Mouse (Mus musculus) hindbrain, postnatal 0 days (tissue): ENCODE data around the gene Best3. TPM values are rescaled to one million over a fixed set of nuclear protein-coding genes. Genes with fewer than 3 reads are reported as not detected.
"Not testable (repeated sequence)": the region's sequence is repeated elsewhere in the genome, so short reads cannot be mapped to it uniquely, and the experiment has no call there.

Experiments used
- ATAC-seq: fragments of 200-750 bp; cut with Nextera tagmentation; 2 replicates; pipeline ENCODE4 v1.8.0; 2017; ENCODE audit warnings: mild to moderate bottlenecking, moderate TSS enrichment, moderate library complexity
- DNase-seq: peaks from one replicate; pipeline ENCODE4 v3.0.0-alpha.2; 2015; ENCODE audit warnings: low spot score
- H3K27ac ChIP-seq: fragments of 300-500 bp; sonication (generic); 2 replicates; pipeline ENCODE4 v1.5.1; 2014; ENCODE audit warnings: mild to moderate bottlenecking
- H3K27me3 ChIP-seq: fragments of 300-500 bp; sonication (generic); 2 replicates; pipeline ENCODE4 v1.6.1; 2014; ENCODE audit warnings: low read length, mixed read lengths; ENCODE audit not compliant: insufficient read depth
- H3K36me3 ChIP-seq: fragments of 300-500 bp; sonication (generic); 2 replicates; pipeline ENCODE4 v1.6.1; 2014; ENCODE audit warnings: low read length, mixed read lengths; ENCODE audit not compliant: insufficient read depth
- H3K4me1 ChIP-seq: fragments of 300-500 bp; sonication (generic); 2 replicates; pipeline ENCODE4 v1.6.1; 2014; ENCODE audit warnings: antibody characterized with exemption, low read length, mixed read lengths; ENCODE audit not compliant: insufficient read depth
- H3K4me2 ChIP-seq: fragments of 300-500 bp; sonication (generic); 2 replicates; pipeline ENCODE4 v1.6.1; 2014; ENCODE audit warnings: low read depth, mild to moderate bottlenecking, low read length, moderate library complexity, mixed read lengths
- H3K4me3 ChIP-seq: fragments of 300-500 bp; sonication (generic); 2 replicates; pipeline ENCODE4 v1.5.1; 2014; ENCODE audit warnings: low read length
- H3K9ac ChIP-seq: fragments of 300-500 bp; sonication (generic); replicated peaks from 2 replicates; pipeline ENCODE4 v1.6.1; 2014; ENCODE audit warnings: mild to moderate bottlenecking, low read length, moderate library complexity, mixed read lengths
- H3K9me3 ChIP-seq: fragments of 300-500 bp; sonication (generic); 2 replicates; pipeline ENCODE4 v1.6.1; 2016; ENCODE audit warnings: low read length, mixed read lengths
- CTCF ChIP-seq: IDR thresholded peaks from 2 replicates; pipeline ENCODE4 v1.5.1; 2016; ENCODE audit warnings: antibody characterized with exemption, control low read depth, low read depth
- WGBS: fragments of 180-500 bp; shearing (Covaris S2); extraction: QIAGEN DNeasy Blood & Tissue Kit; methylation state at CpG from one replicate; pipeline ENCODE4 v1.1.7; 2014; 5-methylcytosine and 5-hydroxymethylcytosine counted together
- polyA plus RNA-seq: library from polyadenylated mRNA; unstranded; fragments of >200 nt; fragmentation: Nextera tagmentation; extraction: Ambion mirVana; gene quantifications from 2 replicates; pipeline ENCODE4 v1.2.1, GENCODE M21; 2015
- total RNA-seq: library from RNA; depleted of rRNA; stranded (reverse); fragments of >200 nt; gene quantifications from 2 replicates; pipeline ENCODE4 v1.2.3, GENCODE M21; 2014

Best3 gene
- total and polyA plus RNA-seq, 2 experiments from 2014 or later, result 0.05 to 0.15 TPM

- H3K27me3 ChIP-seq, result no peaks in the 10 kb centered on the region
- H3K36me3 ChIP-seq, result no peaks in the 10 kb centered on the region
- no peaks in the 10 kb centered on the region for H3K9me3 ChIP-seq
- DNase-seq, result no peak
- H3K4me2 ChIP-seq, result no peak overlapping the region
- no peak overlapping the region for H3K4me3 ChIP-seq
- H3K27ac ChIP-seq, result no peak overlapping the region
- no peaks in the 10 kb centered on the region for H3K4me1 ChIP-seq
- no peak for TF ChIP-seq CTCF
- H3K9ac ChIP-seq, result no peak overlapping the region
- WGBS, result 24% methylated on average over 21 of the region's 21 CpGs
- 0 out of 2 replicates have a peak, but pooled peaks have one; percentile 43 for ATAC-seq
These were observed 35.1 kb downstream of the Best3 start for GRCm38 (mm10) chr10:117021020-117021754.

DNA sequence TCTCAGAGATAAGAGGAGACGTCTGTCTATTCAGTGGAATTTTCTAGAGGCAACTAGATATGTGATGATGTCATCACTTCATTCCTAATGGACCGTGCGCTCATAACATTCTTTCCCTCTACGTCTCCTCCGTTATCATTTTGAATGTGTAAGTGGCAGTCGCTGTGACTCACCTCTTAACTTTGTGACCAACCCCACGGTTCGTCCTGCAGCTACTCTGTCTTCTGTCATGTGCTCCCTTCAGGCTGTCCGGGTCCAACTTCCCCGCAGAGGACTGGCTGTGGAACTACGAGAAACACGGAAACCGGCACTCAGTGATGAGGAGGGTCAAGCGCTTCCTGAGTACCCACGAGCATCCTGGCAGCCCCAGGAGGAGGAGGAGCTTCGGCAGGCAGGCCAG is 37.6 kb downstream of the Best3 start:
- Histone ChIP-seq H3K36me3 (no peaks in the 10 kb centered on the region), H3K4me2 (0 out of 2 replicates have a peak overlapping the region, but pooled peaks have one; percentile 10), H3K9ac (no peak overlapping the region), H3K4me1 (no peaks in the 10 kb centered on the region), H3K9me3 (no peaks in the 10 kb centered on the region), H3K27ac (no peak overlapping the region), H3K4me3 (no peak overlapping the region), H3K27me3 (no peaks in the 10 kb centered on the region)
- no peak for TF ChIP-seq CTCF
- no peak for DNase-seq
- WGBS, result 67% methylated on average over 16 of the region's 16 CpGs
- ATAC-seq, result no peak

DNA sequence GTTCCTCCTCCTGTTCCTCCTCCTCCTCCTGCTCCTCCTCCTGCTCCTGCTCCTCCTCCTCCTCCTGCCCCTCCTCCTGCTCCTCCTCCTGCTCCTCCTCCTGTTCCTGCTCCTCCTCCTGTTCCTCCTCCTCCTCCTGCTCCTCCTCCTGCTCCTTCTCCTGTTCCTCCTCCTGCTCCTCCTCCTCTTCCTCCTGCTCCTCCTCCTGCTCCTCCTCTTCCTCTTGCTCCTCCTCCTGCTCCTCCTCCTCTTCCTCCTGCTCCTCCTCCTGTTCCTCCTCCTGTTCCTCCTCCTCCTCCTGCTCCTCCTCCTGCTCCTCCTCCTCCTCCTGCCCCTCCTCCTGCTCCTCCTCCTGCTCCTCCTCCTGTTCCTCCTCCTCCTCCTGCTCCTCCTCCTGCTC is 39.7 kb downstream of the Best3 start:
- not testable (repeated sequence) for H3K4me2 ChIP-seq, ATAC-seq

DNA sequence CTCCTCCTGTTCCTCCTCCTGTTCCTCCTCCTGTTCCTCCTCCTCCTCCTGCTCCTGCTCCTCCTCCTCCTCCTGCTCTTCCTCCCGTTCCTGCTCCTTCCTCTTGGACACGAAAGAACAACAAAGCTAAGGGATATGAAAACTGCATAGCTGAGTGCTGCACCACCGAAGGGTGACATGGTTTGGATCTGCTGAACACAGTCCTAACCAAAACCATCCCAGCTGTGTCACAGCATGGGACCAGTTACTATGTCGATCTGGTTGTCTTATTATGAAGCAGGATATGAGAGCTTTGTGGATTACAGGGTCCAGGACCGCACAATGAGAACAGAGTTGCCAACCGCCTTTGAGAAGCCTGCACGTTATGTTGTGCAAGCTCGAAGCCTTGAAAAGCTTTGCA is 40.1 kb downstream of the Best3 start:
- no peak overlapping the region for H3K4me2 ChIP-seq
- H3K27me3 ChIP-seq, result no peaks in the 10 kb centered on the region
- no peak for TF ChIP-seq CTCF
- H3K9ac ChIP-seq, result no peak overlapping the region
- H3K36me3 ChIP-seq, result no peaks in the 10 kb centered on the region
- DNase-seq (no peak), ATAC-seq (no peak)
- no peaks in the 10 kb centered on the region for H3K4me1 ChIP-seq
- no peaks in the 10 kb centered on the region for H3K9me3 ChIP-seq
- no peak overlapping the region for H3K4me3 ChIP-seq
- 81% methylated on average over 8 of the region's 8 CpGs for WGBS
- H3K27ac ChIP-seq, result no peak overlapping the region

More for the DNA sequence above, 39.7 kb downstream of the Best3 start:
- H3K9ac ChIP-seq, H3K4me3 ChIP-seq, H3K4me1 ChIP-seq, DNase-seq, H3K9me3 ChIP-seq, H3K27me3 ChIP-seq, H3K36me3 ChIP-seq, H3K27ac ChIP-seq: not testable (repeated sequence)

DNA sequence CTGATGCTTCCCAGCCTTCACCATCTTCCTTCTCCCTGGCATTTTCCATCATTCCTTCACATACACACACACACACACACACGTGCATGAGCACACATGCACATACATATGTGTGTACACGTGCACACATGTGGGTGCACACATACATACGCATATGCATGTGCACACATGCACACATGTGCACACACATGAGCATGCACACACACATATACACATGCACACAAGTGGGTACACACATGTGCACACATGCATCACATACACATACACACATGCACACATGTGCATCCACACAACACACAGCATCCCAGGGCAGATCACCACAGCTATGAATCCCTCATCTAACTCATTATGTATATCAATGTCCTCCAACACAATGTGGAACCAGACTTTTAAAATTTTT is 45.0 kb downstream of the Best3 start:
- no peak overlapping the region for H3K27ac ChIP-seq
- H3K4me2 ChIP-seq, result no peak overlapping the region
- DNase-seq (no peak), ATAC-seq (no peak)
- no peak overlapping the region for H3K9ac ChIP-seq
- no peaks in the 10 kb centered on the region for H3K27me3 ChIP-seq
- H3K4me3 ChIP-seq, result no peak overlapping the region
- no peaks in the 10 kb centered on the region for H3K36me3 ChIP-seq
- no peaks in the 10 kb centered on the region for H3K4me1 ChIP-seq
- WGBS, result 88% methylated on average over 3 of the region's 3 CpGs
- no peaks in the 10 kb centered on the region for H3K9me3 ChIP-seq
- no peak for TF ChIP-seq CTCF

GRCm38 (mm10) chr10:117033785-117034184 is 47.7 kb downstream of the Best3 start:
- 26% methylated on average over 8 of the region's 8 CpGs for WGBS
- H3K36me3 ChIP-seq, result no peaks in the 10 kb centered on the region
- no peak overlapping the region for H3K27ac ChIP-seq
- no peaks in the 10 kb centered on the region for H3K9me3 ChIP-seq
- H3K4me1 ChIP-seq, result no peaks in the 10 kb centered on the region
- peak; percentile 89 for DNase-seq
- H3K4me3 ChIP-seq, result no peak overlapping the region
- no peaks in the 10 kb centered on the region for H3K27me3 ChIP-seq
- ATAC-seq, result peak; percentile 55
- no peak overlapping the region for H3K9ac ChIP-seq
- TF ChIP-seq CTCF, result peak; percentile 88
- H3K4me2 ChIP-seq, result no peak overlapping the region

DNA sequence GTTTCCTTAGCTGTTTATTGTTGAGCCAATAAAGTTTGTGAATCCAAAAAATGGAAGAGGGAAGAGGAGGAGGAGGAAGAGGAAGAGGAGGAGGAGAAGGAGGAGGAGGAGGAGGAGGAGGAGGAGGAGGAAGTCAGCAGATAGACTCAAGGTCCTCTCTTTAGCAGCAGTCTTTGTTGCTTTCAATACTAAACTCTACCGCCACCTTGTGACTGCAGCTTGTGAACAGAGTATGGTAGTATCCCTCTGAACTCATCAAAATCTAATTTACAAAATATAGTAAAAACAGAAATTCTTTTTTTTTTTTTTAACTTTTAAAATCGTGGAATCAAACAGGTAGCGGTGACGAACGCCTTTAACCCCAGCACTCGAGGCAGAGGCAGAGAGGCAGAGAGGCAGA is 54.2 kb downstream of the Best3 start:
- Histone ChIP-seq H3K27me3 (no peaks in the 10 kb centered on the region), H3K9me3 (no peaks in the 10 kb centered on the region), H3K4me2 (no peak overlapping the region), H3K27ac (no peak overlapping the region), H3K4me1 (no peaks in the 10 kb centered on the region), H3K9ac (no peak overlapping the region), H3K36me3 (no peaks in the 10 kb centered on the region), H3K4me3 (no peak overlapping the region)
- 76% methylated on average over 6 of the region's 6 CpGs for WGBS
- peak; percentile 59 for TF ChIP-seq CTCF
- DNase-seq (peak; percentile 68), ATAC-seq (0 out of 2 replicates have a peak, but pooled peaks have one; percentile 39)
